Mouse (Mus musculus) intestine, postnatal 0 days (tissue): ENCODE data around the gene Cd37. TPM values are rescaled to one million over a fixed set of nuclear protein-coding genes. Genes with fewer than 3 reads are reported as not detected.

Source experiments
- ATAC-seq: fragments of 200-750 bp; cut with Nextera tagmentation; 2 replicates; pipeline ENCODE4 v1.8.0; 2017; ENCODE audit warnings: mild to moderate bottlenecking, moderate TSS enrichment, moderate library complexity
- H3K27ac ChIP-seq: fragments of 300-500 bp; sonication (generic); 2 replicates; pipeline ENCODE4 v1.5.1; 2014; ENCODE audit warnings: mild to moderate bottlenecking, low read depth, low read length, moderate library complexity
- H3K27me3 ChIP-seq: fragments of 300-500 bp; sonication (generic); replicated peaks from 2 replicates; pipeline ENCODE4 v1.6.1; 2014; ENCODE audit warnings: low read length, mixed read lengths; ENCODE audit not compliant: control insufficient read depth, insufficient read depth
- H3K36me3 ChIP-seq: fragments of 300-500 bp; sonication (generic); 2 replicates; pipeline ENCODE4 v1.6.1; 2014; ENCODE audit warnings: mild to moderate bottlenecking, moderate library complexity; ENCODE audit not compliant: control insufficient read depth, insufficient read depth
- H3K4me1 ChIP-seq: fragments of 300-500 bp; sonication (generic); replicated peaks from 2 replicates; pipeline ENCODE4 v1.6.1; 2014; ENCODE audit warnings: antibody characterized with exemption, low read length, mixed read lengths; ENCODE audit not compliant: control insufficient read depth, insufficient read depth
- H3K4me2 ChIP-seq: fragments of 300-500 bp; sonication (generic); replicated peaks from 2 replicates; pipeline ENCODE4 v1.6.1; 2014; ENCODE audit warnings: low read depth, mild to moderate bottlenecking, moderate library complexity
- H3K4me3 ChIP-seq: fragments of 300-500 bp; sonication (generic); 2 replicates; pipeline ENCODE4 v1.5.1; 2014; ENCODE audit warnings: low read depth, low read length
- H3K9ac ChIP-seq: fragments of 300-500 bp; sonication (generic); 2 replicates; pipeline ENCODE4 v1.6.1; 2014; ENCODE audit warnings: mild to moderate bottlenecking, low read depth, low read length
- H3K9me3 ChIP-seq: fragments of 300-500 bp; sonication (generic); 2 replicates; pipeline ENCODE4 v1.6.1; 2016; ENCODE audit warnings: mixed run types; ENCODE audit not compliant: control insufficient read depth
- CTCF ChIP-seq: sonication (generic); IDR thresholded peaks from 2 replicates; pipeline ENCODE4 v1.5.1; 2016; ENCODE audit warnings: low read depth, mild to moderate bottlenecking, control low read depth, antibody characterized with exemption, moderate library complexity
- WGBS: fragments of 180-500 bp; shearing (Covaris S2); extraction: QIAGEN DNeasy Blood & Tissue Kit; methylation state at CpG from one replicate; pipeline ENCODE4 v1.1.7; 2014; 5-methylcytosine and 5-hydroxymethylcytosine counted together
- polyA plus RNA-seq: library from polyadenylated mRNA; unstranded; fragments of >200 nt; fragmentation: Nextera tagmentation; extraction: Ambion mirVana; gene quantifications from 2 replicates; pipeline ENCODE4 v1.2.1, GENCODE M21; 2015

Cd37 gene
- polyA plus RNA-seq, 1 experiment from 2014 or later: 2.3 TPM

DNA sequence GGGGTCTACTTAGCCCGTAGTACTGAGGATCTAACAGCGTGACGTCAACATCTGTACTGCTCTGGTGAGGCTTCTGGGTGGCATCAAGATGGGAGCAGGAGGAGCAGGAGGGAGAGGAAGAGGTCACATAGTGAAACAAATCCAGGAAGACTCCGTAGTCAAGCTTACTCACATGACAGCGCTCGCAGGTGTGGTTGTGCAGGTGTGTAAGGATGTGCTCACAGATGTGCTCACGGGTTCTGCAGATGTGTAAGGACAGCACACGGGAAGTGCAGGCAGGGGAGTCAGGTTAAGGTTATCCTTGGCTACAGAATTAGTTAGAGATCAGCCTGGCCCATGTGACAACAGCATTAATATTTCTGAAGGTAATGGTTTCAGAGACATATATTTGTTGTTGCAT lies 14.9 kb upstream of the Cd37 start:
- no peak for TF ChIP-seq CTCF
- WGBS: 75% methylated on average over 8 of the region's 8 CpGs

DNA sequence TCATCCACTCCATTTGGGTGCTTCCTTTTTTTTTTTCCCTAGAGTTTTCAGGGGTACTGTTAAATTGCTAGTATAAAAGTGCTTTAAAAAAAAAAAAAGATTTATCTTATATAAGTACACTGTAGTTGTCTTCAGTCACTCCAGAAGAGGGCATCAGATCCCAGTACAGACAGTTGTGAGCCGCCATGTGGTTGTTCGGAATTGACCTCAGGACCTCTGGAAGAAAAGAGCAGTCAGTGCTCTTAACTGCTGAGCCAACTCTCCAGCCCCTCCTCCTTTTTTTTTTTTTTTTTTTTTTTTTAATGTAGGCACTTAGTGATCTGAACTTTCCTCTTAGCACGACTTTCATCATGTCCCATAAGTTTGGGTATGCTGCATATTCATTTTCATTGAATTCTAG lies 8.8 kb upstream of the Cd37 start:
- peak; percentile 27; the same call in 1 of the 2 replicates for TF ChIP-seq CTCF
- H3K27me3 ChIP-seq: no peaks in the 10 kb centered on the region
- no peak for ATAC-seq

More for the DNA sequence above, 14.9 kb upstream of the Cd37 start:
- Histone ChIP-seq H3K9me3 (no peaks in the 10 kb centered on the region), H3K4me2 (no peak overlapping the region), H3K27ac (no peak overlapping the region), H3K36me3 (no peaks in the 10 kb centered on the region), H3K27me3 (no peaks in the 10 kb centered on the region), H3K9ac (no peak overlapping the region), H3K4me3 (no peak overlapping the region), H3K4me1 (no peaks in the 10 kb centered on the region)
- no peak for ATAC-seq

DNA sequence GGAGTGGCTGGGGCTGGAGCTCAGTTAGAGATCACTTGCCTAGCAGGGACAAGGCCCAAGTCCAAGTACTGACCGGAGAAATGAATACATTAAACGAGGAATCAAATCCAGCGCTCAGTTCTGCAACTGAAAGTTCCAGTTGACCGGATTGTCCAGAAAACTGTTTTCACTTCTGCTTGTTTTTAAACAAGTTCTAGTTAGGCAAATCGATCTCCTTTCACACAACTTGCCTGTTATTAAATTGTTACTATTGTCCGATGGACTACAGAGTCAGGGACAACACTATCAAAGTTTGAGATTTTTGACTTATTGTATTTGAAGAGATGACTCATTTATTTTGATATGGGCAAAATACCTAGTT lies 2.5 kb upstream of the Cd37 start:
- ATAC-seq: no peak
- Histone ChIP-seq H3K4me2 (peak overlapping the region; percentile 40; the same call in 1 of the 2 replicates), H3K27me3 (no peaks in the 10 kb centered on the region), H3K9ac (no peak overlapping the region), H3K36me3 (no peaks in the 10 kb centered on the region), H3K9me3 (no peaks in the 10 kb centered on the region), H3K27ac (no peak overlapping the region), H3K4me1 (no peaks in the 10 kb centered on the region), H3K4me3 (no peak overlapping the region)
- WGBS: 84% methylated on average over 6 of the region's 6 CpGs
- TF ChIP-seq CTCF: no peak

More for the DNA sequence above, 8.8 kb upstream of the Cd37 start:
- Histone ChIP-seq H3K36me3 (no peaks in the 10 kb centered on the region), H3K9ac (no peak overlapping the region), H3K4me1 (no peaks in the 10 kb centered on the region), H3K9me3 (no peaks in the 10 kb centered on the region), H3K4me3 (no peak overlapping the region), H3K27ac (no peak overlapping the region), H3K4me2 (no peak overlapping the region)
- WGBS: 51% methylated on average over 3 of the region's 3 CpGs

DNA sequence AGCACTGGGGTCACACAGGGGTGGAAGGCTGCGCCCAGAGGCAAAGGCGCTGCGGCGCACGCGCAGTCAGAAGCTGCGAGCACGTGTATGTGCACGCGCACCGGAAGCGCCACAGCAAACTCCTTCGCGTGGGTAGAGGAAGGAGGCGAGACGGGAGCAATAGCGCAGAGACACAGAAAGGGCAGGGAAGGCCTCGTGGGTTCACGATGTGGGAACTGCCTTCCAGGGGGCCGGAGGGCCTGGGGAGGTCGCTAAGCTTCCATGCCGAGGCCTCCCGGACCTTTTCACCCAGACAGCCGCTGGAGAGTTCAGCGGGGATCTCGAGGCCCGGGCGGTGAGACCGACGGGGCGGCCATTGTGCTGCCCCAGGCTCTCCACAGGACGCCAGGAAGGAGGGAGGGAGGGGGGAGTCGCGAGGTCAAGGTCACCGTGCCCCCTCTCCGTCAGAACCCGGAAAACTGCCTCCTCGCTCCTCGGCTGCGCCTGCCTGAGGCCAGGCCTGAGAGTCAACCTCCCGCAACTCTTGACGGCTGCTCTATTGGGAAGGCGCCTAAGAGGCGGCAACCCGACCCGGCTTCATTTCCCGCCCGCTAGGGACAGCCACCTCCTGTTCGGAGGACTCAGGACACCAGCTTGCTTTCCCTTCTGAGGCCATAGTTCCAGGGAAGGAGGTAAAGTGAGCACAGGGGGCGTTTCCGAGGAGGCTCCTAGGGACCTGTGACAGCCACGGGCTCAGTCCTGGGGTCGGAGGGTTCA lies 1.9 kb upstream of the Cd37 start, which contains the start of gene Slc6a16:
Slc6a16 (plus strand) TSS at position 453 of the 756 bp plus-strand sequence.
- Histone ChIP-seq H3K9ac (no peak within 1 kb of the TSS), H3K4me3 (no peak within 1 kb of the TSS), H3K27me3 (no peaks in the 10 kb centered on the region), H3K36me3 (no peaks in the 10 kb centered on the region), H3K4me2 (peak within 1 kb of the TSS; percentile 40), H3K4me1 (no peaks in the 10 kb centered on the region), H3K27ac (no peak within 1 kb of the TSS), H3K9me3 (no peaks in the 10 kb centered on the region)
- ATAC-seq: peak; percentile 23; the same call in 1 of the 2 replicates
- 25% methylated on average over 53 of the region's 53 CpGs for WGBS
- no peak; the same call in 1 of the 2 replicates for TF ChIP-seq CTCF

DNA sequence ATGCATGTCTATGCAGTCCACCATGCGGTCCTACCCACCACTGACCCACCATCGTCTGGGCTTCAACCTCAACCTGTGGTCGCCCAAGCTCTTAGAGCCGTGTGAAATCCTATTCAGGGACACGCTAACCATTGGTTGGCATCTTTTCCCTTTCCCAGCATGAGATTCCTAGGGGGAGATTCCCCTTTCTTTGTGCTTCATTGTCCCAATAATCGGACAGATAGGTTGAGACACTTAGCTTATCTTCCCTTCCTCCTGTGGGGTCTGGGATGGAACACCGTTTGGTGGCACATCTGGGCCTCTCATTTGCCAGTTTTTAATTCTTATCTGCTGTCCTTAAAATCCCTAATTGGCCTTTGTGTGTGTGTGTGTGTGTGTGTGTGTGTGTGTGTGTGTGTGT lies 1.2 kb upstream of the Cd37 start:
- no peak overlapping the region for H3K4me3 ChIP-seq
- no peaks in the 10 kb centered on the region for H3K27me3 ChIP-seq
- H3K4me2 ChIP-seq: no peak overlapping the region
- no peak for TF ChIP-seq CTCF
- 90% methylated on average over 7 of the region's 7 CpGs for WGBS
- ATAC-seq: no peak
- no peaks in the 10 kb centered on the region for H3K4me1 ChIP-seq
- H3K27ac ChIP-seq: no peak overlapping the region
- no peaks in the 10 kb centered on the region for H3K9me3 ChIP-seq
- H3K9ac ChIP-seq: no peak overlapping the region
- H3K36me3 ChIP-seq: no peaks in the 10 kb centered on the region

DNA sequence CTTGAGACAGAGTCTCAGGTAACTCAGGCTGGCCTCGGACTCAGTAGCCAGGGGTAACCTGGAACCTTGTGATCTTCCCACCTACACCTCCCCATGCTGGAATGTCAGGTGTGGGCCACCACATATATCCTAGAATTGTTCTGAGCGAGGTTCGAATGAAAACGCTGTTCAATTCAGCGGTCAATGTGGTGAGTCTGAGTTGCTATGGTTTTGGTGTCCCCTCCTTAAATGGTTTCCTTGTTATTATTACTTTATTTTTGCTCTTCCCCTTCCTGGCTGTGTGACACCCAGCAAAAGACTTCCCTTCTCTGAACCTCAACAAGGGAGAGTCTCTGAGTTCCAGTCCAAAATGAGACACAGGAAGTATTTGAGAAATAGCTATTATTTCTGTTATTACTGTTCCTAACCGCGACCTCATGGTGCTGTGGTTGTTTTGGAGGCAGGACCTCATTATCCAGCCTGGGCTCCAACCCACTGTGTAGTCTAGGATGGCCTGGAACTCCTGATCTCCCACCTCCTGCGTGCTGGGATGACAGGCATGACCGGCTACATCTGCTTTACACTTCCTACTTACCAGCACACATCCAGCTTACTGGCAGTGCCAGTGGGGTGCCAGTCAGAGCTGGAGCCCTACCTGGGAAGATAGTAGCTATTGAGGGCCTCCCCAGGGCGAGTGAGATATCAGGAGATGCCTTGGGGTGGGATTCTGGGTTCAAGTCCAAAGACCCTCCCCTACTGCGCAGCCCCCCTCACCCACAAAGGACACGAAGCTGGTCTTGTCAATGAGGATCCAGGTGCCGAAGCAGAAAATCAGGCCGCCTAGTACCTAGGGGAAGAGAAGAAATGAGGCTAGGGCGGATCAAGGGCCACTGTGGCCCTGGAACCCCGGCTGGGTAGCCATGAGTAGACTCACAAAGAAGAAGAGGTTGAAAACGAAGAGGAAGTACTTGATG lies 892 bp downstream of the Cd37 start:
- H3K9me3 ChIP-seq: no peaks in the 10 kb centered on the region
- H3K9ac ChIP-seq: no peak overlapping the region
- no peaks in the 10 kb centered on the region for H3K27me3 ChIP-seq
- ATAC-seq: no peak
- TF ChIP-seq CTCF: no peak
- 0 out of 2 replicates have a peak overlapping the region, but pooled peaks have one; percentile 3 for H3K4me3 ChIP-seq
- peaks cover 8% of the 10 kb centered on the region for H3K4me1 ChIP-seq
- 81% methylated on average over 17 of the region's 17 CpGs for WGBS
- H3K36me3 ChIP-seq: peaks cover 3% of the 10 kb centered on the region; the same call in 1 of the 2 replicates
- peak overlapping the region; percentile 37; the same call in 1 of the 2 replicates for H3K4me2 ChIP-seq
- H3K27ac ChIP-seq: no peak overlapping the region
